17 mouse cellular contexts compared by ENCODE assay signal in genomic region chr7:28053046-28053930, GRCm38 (mm10). TPM values are rescaled to one million over a fixed set of nuclear protein-coding genes. Genes with fewer than 3 reads are reported as not detected.
A peak's percentile ranks its signal among the peaks of the same experiment; 100 is the strongest.
DNase-seq lines count a peak whose midpoint lies in the region; ATAC-seq and TF ChIP-seq lines count a peak whose summit lies in the region.
"Had no signal": no experiment of that assay in that cellular context is flagged by ENCODE, and none has a peak within 500 bp of the region (broad histone marks: within the 10 kb centered on the region; RNA-seq: fewer than 3 reads in every experiment).

No protein-coding gene starts in this region.

- H3K4me3 ChIP-seq in intestine, embryonic 14.5 days (ENCODE audit: low read depth, low read length): no peak overlapping the region
- H3K4me3 ChIP-seq in intestine, embryonic 15.5 days (replicated peaks): no peak overlapping the region
- no peak overlapping the region for H3K4me3 ChIP-seq in midbrain, postnatal 0 days (ENCODE audit: low read depth, low read length)
- no peak overlapping the region for H3K4me3 ChIP-seq in midbrain, embryonic 11.5 days (ENCODE audit: low read depth, low read length)
- H3K4me3 ChIP-seq in lung, embryonic 16.5 days (ENCODE audit: low read length): no peak overlapping the region
- H3K4me3 ChIP-seq in forebrain, embryonic 15.5 days: no peak overlapping the region
- H3K4me3 ChIP-seq: midbrain, embryonic 15.5 days; neural tube, embryonic 12.5 days had no signal

- no peak for DNase-seq in intestine, embryonic 14.5 days (ENCODE audit: low spot score)
- DNase-seq in midbrain, postnatal 0 days (ENCODE audit: low spot score): peak; percentile 6
- DNase-seq in midbrain, embryonic 11.5 days (ENCODE audit: low spot score, missing footprints): no peak
- no peak for DNase-seq in Muller cell, postnatal 12 days (ENCODE audit: inconsistent ontology term)
- no peak for DNase-seq in T-cell, adult 2 months (ENCODE audit: low spot score)
- DNase-seq: cerebellum, postnatal 25 days; forebrain, postnatal 0 days; heart, postnatal 10 days; retina, postnatal 1 day; spleen, adult 18-20 months; thymus, postnatal 14 days had no signal

- TF ChIP-seq CTCF in midbrain, postnatal 0 days (IDR thresholded peaks at IDR 0.05): no peak

- whole genome bisulfite sequencing in intestine, embryonic 14.5 days: 76% methylated on average over 6 of the region's 6 CpGs
- 70% methylated on average over 6 of the region's 6 CpGs for WGBS in intestine, embryonic 15.5 days
- WGBS in midbrain, postnatal 0 days: 81% methylated on average over 6 of the region's 6 CpGs
- WGBS in midbrain, embryonic 11.5 days: 79% methylated on average over 6 of the region's 6 CpGs
- 51% methylated on average over 6 of the region's 6 CpGs for WGBS in lung, embryonic 16.5 days
- WGBS in forebrain, embryonic 15.5 days: 84% methylated on average over 6 of the region's 6 CpGs

- H3K27me3 ChIP-seq in intestine, embryonic 14.5 days (replicated peaks; ENCODE audit: control insufficient read depth, insufficient read depth, low read length): no peaks in the 10 kb centered on the region
- H3K27me3 ChIP-seq in intestine, embryonic 15.5 days (replicated peaks): no peaks in the 10 kb centered on the region
- no peaks in the 10 kb centered on the region for H3K27me3 ChIP-seq in midbrain, postnatal 0 days (ENCODE audit: insufficient read depth, low read length)
- H3K27me3 ChIP-seq in midbrain, embryonic 11.5 days (ENCODE audit: control insufficient read depth, insufficient read depth, low read length): no peaks in the 10 kb centered on the region
- H3K27me3 ChIP-seq in lung, embryonic 16.5 days (ENCODE audit: control insufficient read depth, insufficient read depth, low read depth, low read length): no peaks in the 10 kb centered on the region
- H3K27me3 ChIP-seq in forebrain, embryonic 15.5 days: no peaks in the 10 kb centered on the region; the same call in 1 of the 2 replicates
- H3K27me3 ChIP-seq: midbrain, embryonic 15.5 days; neural tube, embryonic 12.5 days had no signal

- no peak overlapping the region for H3K4me2 ChIP-seq in intestine, embryonic 14.5 days (ENCODE audit: low read length)
- H3K4me2 ChIP-seq in intestine, embryonic 15.5 days (replicated peaks): no peak overlapping the region
- H3K4me2 ChIP-seq in midbrain, postnatal 0 days (ENCODE audit: low read depth, low read length, poor library complexity, severe bottlenecking): no peak overlapping the region
- no peak overlapping the region for H3K4me2 ChIP-seq in midbrain, embryonic 11.5 days
- no peak overlapping the region for H3K4me2 ChIP-seq in lung, embryonic 16.5 days (ENCODE audit: low read depth, low read length)
- H3K4me2 ChIP-seq in forebrain, embryonic 15.5 days (replicated peaks): no peak overlapping the region
- H3K4me2 ChIP-seq: midbrain, embryonic 15.5 days; neural tube, embryonic 12.5 days had no signal

- H3K9me3 ChIP-seq in intestine, embryonic 14.5 days (ENCODE audit: control insufficient read depth, low read length): no peaks in the 10 kb centered on the region
- H3K9me3 ChIP-seq in intestine, embryonic 15.5 days: no peaks in the 10 kb centered on the region
- no peaks in the 10 kb centered on the region for H3K9me3 ChIP-seq in midbrain, postnatal 0 days (ENCODE audit: low read length)
- no peaks in the 10 kb centered on the region for H3K9me3 ChIP-seq in midbrain, embryonic 11.5 days (ENCODE audit: control insufficient read depth, low read length)
- H3K9me3 ChIP-seq in lung, embryonic 16.5 days (ENCODE audit: control insufficient read depth, low read length): no peaks in the 10 kb centered on the region
- no peaks in the 10 kb centered on the region for H3K9me3 ChIP-seq in forebrain, embryonic 15.5 days
- H3K9me3 ChIP-seq: midbrain, embryonic 15.5 days; neural tube, embryonic 12.5 days had no signal

- H3K27ac ChIP-seq in intestine, embryonic 14.5 days (ENCODE audit: low read depth): peak overlapping the region; percentile 28; the same call in 1 of the 2 replicates
- H3K27ac ChIP-seq in intestine, embryonic 15.5 days: no peak overlapping the region
- no peak overlapping the region for H3K27ac ChIP-seq in midbrain, postnatal 0 days (ENCODE audit: low read depth, low read length)
- no peak overlapping the region for H3K27ac ChIP-seq in midbrain, embryonic 11.5 days (ENCODE audit: low read depth, low read length)
- H3K27ac ChIP-seq in lung, embryonic 16.5 days (ENCODE audit: low read length): peak overlapping the region; percentile 74
- no peak overlapping the region for H3K27ac ChIP-seq in forebrain, embryonic 15.5 days (replicated peaks)
- H3K27ac ChIP-seq: midbrain, embryonic 15.5 days; neural tube, embryonic 12.5 days had no signal

- no peak overlapping the region for H3K9ac ChIP-seq in intestine, embryonic 14.5 days (ENCODE audit: low read length)
- H3K9ac ChIP-seq in intestine, embryonic 15.5 days: no peak overlapping the region
- no peak overlapping the region for H3K9ac ChIP-seq in midbrain, postnatal 0 days (replicated peaks; ENCODE audit: low read length, poor library complexity, severe bottlenecking)
- no peak overlapping the region for H3K9ac ChIP-seq in midbrain, embryonic 11.5 days (ENCODE audit: low read length)
- H3K9ac ChIP-seq in lung, embryonic 16.5 days (ENCODE audit: low read length): no peak overlapping the region
- H3K9ac ChIP-seq in forebrain, embryonic 15.5 days (replicated peaks): no peak overlapping the region
- H3K9ac ChIP-seq: forebrain, postnatal 0 days; midbrain, embryonic 15.5 days; neural tube, embryonic 12.5 days had no signal

- ATAC-seq in intestine, embryonic 14.5 days (replicated peaks; ENCODE audit: low FRiP score, low TSS enrichment, low read depth): no peak
- ATAC-seq in intestine, embryonic 15.5 days: no peak
- no peak for ATAC-seq in midbrain, postnatal 0 days (ENCODE audit: low FRiP score)
- no peak for ATAC-seq in midbrain, embryonic 11.5 days (ENCODE audit: low FRiP score)
- ATAC-seq in lung, embryonic 16.5 days (ENCODE audit: low read depth): peak; percentile 52
- no peak for ATAC-seq in forebrain, embryonic 15.5 days (replicated peaks)
- ATAC-seq: forebrain, postnatal 0 days; midbrain, embryonic 15.5 days had no signal

- peaks cover 6% of the 10 kb centered on the region for H3K36me3 ChIP-seq in intestine, embryonic 14.5 days (ENCODE audit: control insufficient read depth, insufficient read depth, low read length)
- peaks cover 4% of the 10 kb centered on the region; the same call in 1 of the 2 replicates for H3K36me3 ChIP-seq in intestine, embryonic 15.5 days
- H3K36me3 ChIP-seq in midbrain, postnatal 0 days (ENCODE audit: insufficient read depth, low read length): peaks cover 4% of the 10 kb centered on the region; the same call in 1 of the 2 replicates
- H3K36me3 ChIP-seq in midbrain, embryonic 11.5 days (ENCODE audit: control insufficient read depth, insufficient read depth, low read length): no peaks in the 10 kb centered on the region
- peaks cover 4% of the 10 kb centered on the region for H3K36me3 ChIP-seq in lung, embryonic 16.5 days (ENCODE audit: control insufficient read depth, insufficient read depth, low read length)
- peaks cover 5% of the 10 kb centered on the region for H3K36me3 ChIP-seq in forebrain, embryonic 15.5 days

- H3K4me1 ChIP-seq in intestine, embryonic 14.5 days (replicated peaks; ENCODE audit: control insufficient read depth, insufficient read depth, low read length): peaks cover 13% of the 10 kb centered on the region; the same call in 1 of the 2 replicates
- H3K4me1 ChIP-seq in intestine, embryonic 15.5 days (replicated peaks): peaks cover 8% of the 10 kb centered on the region; the same call in 1 of the 2 replicates
- H3K4me1 ChIP-seq in midbrain, postnatal 0 days (ENCODE audit: insufficient read depth, low read length): peaks cover 6% of the 10 kb centered on the region; the same call in 1 of the 2 replicates
- peaks cover 7% of the 10 kb centered on the region for H3K4me1 ChIP-seq in midbrain, embryonic 11.5 days (ENCODE audit: control insufficient read depth, insufficient read depth, low read length)
- peaks cover 5% of the 10 kb centered on the region for H3K4me1 ChIP-seq in lung, embryonic 16.5 days (replicated peaks; ENCODE audit: control insufficient read depth, insufficient read depth, low read length)
- peaks cover 12% of the 10 kb centered on the region for H3K4me1 ChIP-seq in forebrain, embryonic 15.5 days

RNA-seq across cellular contexts. Expression of gene Psmc4, which starts 3.4 kb away (rescaled TPM):
- polyA plus RNA-seq in intestine, embryonic 14.5 days (2014; fragmentation: Nextera tagmentation; extraction: Ambion mirVana): 281 and 298 TPM in 2 replicates
- polyA plus RNA-seq in intestine, embryonic 15.5 days (2015; fragmentation: Nextera tagmentation; extraction: Ambion mirVana): 247 and 249 TPM in 2 replicates
- 162 and 170 TPM in 2 replicates for total RNA-seq in midbrain, postnatal 0 days (2014; rRNA removed)
- 257 and 259 TPM in 2 replicates for polyA plus RNA-seq in midbrain, postnatal 0 days (2015; fragmentation: Nextera tagmentation; extraction: Ambion mirVana)
- polyA plus RNA-seq in midbrain, embryonic 11.5 days (2014; fragmentation: Nextera tagmentation; extraction: Ambion mirVana): 422 and 423 TPM in 2 replicates
- 249 and 256 TPM in 2 replicates for polyA plus RNA-seq in lung, embryonic 16.5 days (2015; fragmentation: Nextera tagmentation; extraction: Ambion mirVana)
- 345 and 350 TPM in 2 replicates for polyA plus RNA-seq in forebrain, embryonic 15.5 days (2015; fragmentation: Nextera tagmentation; extraction: Ambion mirVana)

RNA-seq across cellular contexts. Expression of gene Fcgbp, which starts 17.7 kb away (rescaled TPM):
- polyA plus RNA-seq in intestine, embryonic 14.5 days (2014; fragmentation: Nextera tagmentation; extraction: Ambion mirVana): 16.0 and 46.1 TPM in 2 replicates
- 99.5 and 129 TPM in 2 replicates for polyA plus RNA-seq in intestine, embryonic 15.5 days (2015; fragmentation: Nextera tagmentation; extraction: Ambion mirVana)
- total RNA-seq in midbrain, postnatal 0 days (2014; rRNA removed): 0.33 and 0.66 TPM in 2 replicates
- 1.1 TPM in 2 replicates for polyA plus RNA-seq in midbrain, postnatal 0 days (2015; fragmentation: Nextera tagmentation; extraction: Ambion mirVana)
- not detected in 2 replicates for polyA plus RNA-seq in midbrain, embryonic 11.5 days (2014; fragmentation: Nextera tagmentation; extraction: Ambion mirVana)
- polyA plus RNA-seq in lung, embryonic 16.5 days (2015; fragmentation: Nextera tagmentation; extraction: Ambion mirVana): 1.5 and 2.4 TPM in 2 replicates
- polyA plus RNA-seq in forebrain, embryonic 15.5 days (2015; fragmentation: Nextera tagmentation; extraction: Ambion mirVana): 0.06 and 0.10 TPM in 2 replicates
- total RNA-seq: MEL had no signal
- polyA plus RNA-seq: neural tube, embryonic 12.5 days had no signal

RNA-seq across cellular contexts. Expression of gene Zfp850, which starts 39.4 kb away (rescaled TPM):
- polyA plus RNA-seq in intestine, embryonic 14.5 days (2014; fragmentation: Nextera tagmentation; extraction: Ambion mirVana): 5.9 and 6.7 TPM in 2 replicates
- 2.8 and 3.6 TPM in 2 replicates for polyA plus RNA-seq in intestine, embryonic 15.5 days (2015; fragmentation: Nextera tagmentation; extraction: Ambion mirVana)
- total RNA-seq in midbrain, postnatal 0 days (2014; rRNA removed): 7.4 and 8.0 TPM in 2 replicates
- 4.0 and 4.2 TPM in 2 replicates for polyA plus RNA-seq in midbrain, postnatal 0 days (2015; fragmentation: Nextera tagmentation; extraction: Ambion mirVana)
- 8.5 and 10.1 TPM in 2 replicates for polyA plus RNA-seq in midbrain, embryonic 11.5 days (2014; fragmentation: Nextera tagmentation; extraction: Ambion mirVana)
- polyA plus RNA-seq in lung, embryonic 16.5 days (2015; fragmentation: Nextera tagmentation; extraction: Ambion mirVana): 4.9 and 5.1 TPM in 2 replicates
- 6.4 and 7.1 TPM in 2 replicates for polyA plus RNA-seq in forebrain, embryonic 15.5 days (2015; fragmentation: Nextera tagmentation; extraction: Ambion mirVana)

Comparison
In these comparisons a context has a peak if more than half of its experiments do, and no peak if none do; other contexts are left out.
1. H3K27ac ChIP-seq: peak in intestine, embryonic 14.5 days (single experiment) and lung, embryonic 16.5 days (single experiment); none in intestine, embryonic 15.5 days (single experiment), midbrain, postnatal 0 days (single experiment), midbrain, embryonic 11.5 days (single experiment) and forebrain, embryonic 15.5 days (single experiment).